Mouse (Mus musculus): ENCODE results near the gene Ankrd44. TPM values are rescaled to one million over a fixed set of nuclear protein-coding genes. Genes with fewer than 3 reads are reported as not detected.

The Ankrd44 gene
- total RNA-seq, 2 experiments from 2014 or later, result 20.6 to 22.8 TPM

GRCm38 (mm10) chr1:54611891-54612290 is 314.3 kb downstream of the Ankrd44 start:
- intact Hi-C loops (cut with DNase I), result no loop called here
- no peak for DNase-seq (ENCODE audit: low spot score in 2 of 2)

GRCm38 (mm10) chr1:54606936-54607335 is 319.3 kb downstream of the Ankrd44 start:
- DNase-seq (ENCODE audit: low spot score in 2 of 2), result no peak
- intact Hi-C loops (cut with DNase I), result no loop called here

GRCm38 (mm10) chr1:54601692-54602091 is 324.5 kb downstream of the Ankrd44 start:
- no peak for DNase-seq (ENCODE audit: low spot score in 2 of 2)
- intact Hi-C loops (cut with DNase I), result no loop called here

GRCm38 (mm10) chr1:54600275-54600674 is 325.9 kb downstream of the Ankrd44 start:
- intact Hi-C loops (cut with DNase I), result no loop called here
- no peak for DNase-seq (ENCODE audit: low spot score in 2 of 2)

GRCm38 (mm10) chr1:54597594-54598217 is 328.5 kb downstream of the Ankrd44 start:
- DNase-seq (ENCODE audit: low spot score in 2 of 2), result peak in 1 of 2 experiments; percentile 28
- intact Hi-C loops (cut with DNase I), result no loop called here

- DNase-seq (ENCODE audit: low spot score in 2 of 2), result peak in 1 of 2 experiments; percentile 62
- intact Hi-C loops (cut with DNase I), result no loop called here
Measured at GRCm38 (mm10) chr1:54596151-54596550, 330.0 kb downstream of the Ankrd44 start.

Small RNA genes lying within 50 kb of the gene (microRNA-seq; reads per million reads assigned to microRNA genes)
- 0 reads per million in 2 experiments for gene Gm24053

Other genes starting within 250 kb of the Ankrd44 start
- 100 to 1,000 TPM; 144 to 154 TPM for gene Sf3b1, start 101.1 kb upstream of the Ankrd44 start, total RNA-seq (2021)
- 10 to 100 TPM; 31.2 to 32.3 TPM for gene Coq10b, start 126.4 kb upstream of the Ankrd44 start, total RNA-seq (2021)
- gene Hspe1, start 161.7 kb upstream of the Ankrd44 start, total RNA-seq (2021), result 10 to 100 TPM; 83.8 to 91.0 TPM
- gene Hspd1, start 161.9 kb upstream of the Ankrd44 start, total RNA-seq (2021), result 100 to 1,000 TPM; 172 TPM
- gene Mob4, start 204.8 kb upstream of the Ankrd44 start, total RNA-seq (2021), result 10 to 100 TPM; 62.8 to 67.1 TPM